Mouse (Mus musculus) lung, embryonic 16.5 days (tissue): Measurements from ENCODE around the gene Zbtb5. TPM values are rescaled to one million over a fixed set of nuclear protein-coding genes. Genes with fewer than 3 reads are reported as not detected.

Experiments
- ATAC-seq: fragments of 200-750 bp; cut with Nextera tagmentation; 2 replicates; pipeline ENCODE4 v1.8.0; 2017; ENCODE audit warnings: low read depth, mild to moderate bottlenecking, moderate library complexity
- H3K27ac ChIP-seq: fragments of 300-500 bp; sonication (generic); 2 replicates; pipeline ENCODE4 v1.5.1; 2014; ENCODE audit warnings: mild to moderate bottlenecking, control low read depth, low read length
- H3K27me3 ChIP-seq: fragments of 300-500 bp; sonication (generic); 2 replicates; pipeline ENCODE4 v1.6.1; 2014; ENCODE audit warnings: low read depth, low read length, mixed read lengths; ENCODE audit not compliant: control insufficient read depth, insufficient read depth
- H3K36me3 ChIP-seq: fragments of 300-500 bp; sonication (generic); 2 replicates; pipeline ENCODE4 v1.6.1; 2014; ENCODE audit warnings: low read length; ENCODE audit not compliant: control insufficient read depth, insufficient read depth
- H3K4me1 ChIP-seq: fragments of 300-500 bp; sonication (generic); replicated peaks from 2 replicates; pipeline ENCODE4 v1.6.1; 2014; ENCODE audit warnings: low read length, mixed read lengths; ENCODE audit not compliant: control insufficient read depth, insufficient read depth
- H3K4me2 ChIP-seq: fragments of 300-500 bp; sonication (generic); 2 replicates; pipeline ENCODE4 v1.6.1; 2014; ENCODE audit warnings: low read depth, low read length, control low read depth
- H3K4me3 ChIP-seq: fragments of 300-500 bp; sonication (generic); 2 replicates; pipeline ENCODE4 v1.5.1; 2014; ENCODE audit warnings: mild to moderate bottlenecking, low read length, control low read depth
- H3K9ac ChIP-seq: fragments of 300-500 bp; sonication (generic); 2 replicates; pipeline ENCODE4 v1.6.1; 2014; ENCODE audit warnings: low read length, control low read depth
- H3K9me3 ChIP-seq: fragments of 300-500 bp; sonication (generic); 2 replicates; pipeline ENCODE4 v1.6.1; 2016; ENCODE audit warnings: low read length; ENCODE audit not compliant: control insufficient read depth
- WGBS: fragments of 180-500 bp; shearing (Covaris S2); extraction: QIAGEN DNeasy Blood & Tissue Kit; methylation state at CpG from one replicate; pipeline ENCODE4 v1.1.7; 2014; 5-methylcytosine and 5-hydroxymethylcytosine counted together
- polyA plus RNA-seq: library from polyadenylated mRNA; unstranded; fragments of >200 nt; fragmentation: Nextera tagmentation; extraction: Ambion mirVana; gene quantifications from 2 replicates; pipeline ENCODE4 v1.2.1, GENCODE M21; 2015

Zbtb5 gene
- polyA plus RNA-seq, 1 experiment from 2014 or later: 19.5 TPM

- WGBS: 77% methylated on average over 6 of the region's 6 CpGs
Measured at GRCm38 (mm10) chr4:44943480-44943879, 68.7 kb downstream of the Zbtb5 start.

DNA sequence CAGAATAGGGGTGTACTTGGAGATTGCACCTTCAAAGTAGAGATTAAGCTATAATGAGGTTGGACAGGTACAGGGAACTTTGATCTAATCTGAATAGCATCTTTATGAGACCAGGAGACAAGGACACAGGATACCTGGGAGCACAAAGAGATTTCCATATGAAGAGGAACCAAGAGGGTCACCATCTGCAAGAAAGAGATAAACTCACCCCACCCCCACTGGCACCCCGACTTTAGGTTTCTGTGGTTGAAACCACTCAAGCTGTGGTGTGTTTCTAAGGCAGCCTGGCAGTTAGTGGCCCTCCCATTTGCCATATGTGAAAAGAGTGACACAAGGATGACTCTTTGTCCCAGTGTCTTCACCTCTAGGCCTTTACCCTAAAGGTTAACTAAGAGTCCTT, 70.0 kb downstream of the Zbtb5 start:
- ATAC-seq: no peak
- WGBS: 76% methylated on average over 1 of the region's 1 CpGs
- no peak overlapping the region for H3K4me2 ChIP-seq
- no peaks in the 10 kb centered on the region for H3K9me3 ChIP-seq
- H3K4me1 ChIP-seq: no peaks in the 10 kb centered on the region
- H3K4me3 ChIP-seq: no peak overlapping the region
- no peak overlapping the region for H3K9ac ChIP-seq
- no peak overlapping the region for H3K27ac ChIP-seq
- no peaks in the 10 kb centered on the region for H3K36me3 ChIP-seq
- no peaks in the 10 kb centered on the region for H3K27me3 ChIP-seq

More at GRCm38 (mm10) chr4:44943480-44943879, 68.7 kb downstream of the Zbtb5 start:
- Histone ChIP-seq H3K36me3 (no peaks in the 10 kb centered on the region), H3K4me3 (no peak overlapping the region), H3K4me2 (no peak overlapping the region), H3K27me3 (no peaks in the 10 kb centered on the region), H3K4me1 (no peaks in the 10 kb centered on the region), H3K9ac (no peak overlapping the region), H3K9me3 (no peaks in the 10 kb centered on the region), H3K27ac (no peak overlapping the region)
- ATAC-seq: no peak

Other genes starting within 250 kb of the Zbtb5 start
- gene Grhpr, start 31.0 kb downstream of the Zbtb5 start, polyA plus RNA-seq: 57.5 and 57.6 TPM in 2 replicates
- 29.8 and 31.5 TPM in 2 replicates for gene Polr1e, start 6.2 kb upstream of the Zbtb5 start, polyA plus RNA-seq
- 13.8 and 13.9 TPM in 2 replicates for gene Fbxo10, start 72.2 kb upstream of the Zbtb5 start, polyA plus RNA-seq
- 172 and 181 TPM in 2 replicates for gene Tomm5, start 95.7 kb upstream of the Zbtb5 start, polyA plus RNA-seq
- 0.48 and 0.59 TPM in 2 replicates for gene Frmpd1, start 172.5 kb upstream of the Zbtb5 start, polyA plus RNA-seq